Mouse (Mus musculus) granulocyte monocyte progenitor cell, adult 5-6 weeks (primary cell): ENCODE data around the gene Arhgef10l. TPM values are rescaled to one million over a fixed set of nuclear protein-coding genes. Genes with fewer than 3 reads are reported as not detected.
A peak's percentile ranks its signal among the peaks of the same experiment; 100 is the strongest.

Source experiments
- ATAC-seq: replicated peaks from 2 replicates; pipeline ENCODE4 v1.8.0; 2016; ENCODE audit warnings: mild to moderate bottlenecking, moderate TSS enrichment, inconsistent platforms; ENCODE audit not compliant: poor library complexity, severe bottlenecking
- total RNA-seq, 2 experiments: library from RNA; stranded (forward) in 1 of 2; stranded (reverse) in 1 of 2; fragments of 200-712, 200-1000 nt in 1 of 2; fragments of >200 nt in 1 of 2; fragmentation: Nextera tagmentation in 1 of 2; gene quantifications; 2 replicates each; pipeline ENCODE4 v1.2.3; 2014 to 2017

Arhgef10l gene
- total RNA-seq, 2 experiments from 2014 or later, result 6.0 to 7.2 TPM

DNA sequence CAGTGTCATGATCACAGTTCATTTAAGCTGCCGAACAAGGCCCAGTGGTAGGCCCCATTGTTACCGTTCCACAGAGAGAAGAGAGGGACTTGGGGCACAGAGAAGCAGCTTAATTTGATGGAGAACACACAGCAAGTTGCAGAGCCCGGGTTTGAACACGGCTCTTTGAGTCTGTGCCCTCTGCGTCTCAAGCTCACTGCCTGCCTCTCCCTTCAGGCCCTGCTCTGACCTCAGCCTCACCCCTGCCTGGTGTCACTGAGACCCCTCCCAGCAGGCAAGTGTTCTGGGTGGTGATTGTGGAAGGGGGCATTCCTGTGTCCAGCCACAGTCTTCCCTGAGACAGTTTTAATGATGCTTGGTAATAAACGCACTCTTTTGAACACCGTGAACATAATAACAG is 29.3 kb upstream of the Arhgef10l start:
- ATAC-seq, result no peak

DNA sequence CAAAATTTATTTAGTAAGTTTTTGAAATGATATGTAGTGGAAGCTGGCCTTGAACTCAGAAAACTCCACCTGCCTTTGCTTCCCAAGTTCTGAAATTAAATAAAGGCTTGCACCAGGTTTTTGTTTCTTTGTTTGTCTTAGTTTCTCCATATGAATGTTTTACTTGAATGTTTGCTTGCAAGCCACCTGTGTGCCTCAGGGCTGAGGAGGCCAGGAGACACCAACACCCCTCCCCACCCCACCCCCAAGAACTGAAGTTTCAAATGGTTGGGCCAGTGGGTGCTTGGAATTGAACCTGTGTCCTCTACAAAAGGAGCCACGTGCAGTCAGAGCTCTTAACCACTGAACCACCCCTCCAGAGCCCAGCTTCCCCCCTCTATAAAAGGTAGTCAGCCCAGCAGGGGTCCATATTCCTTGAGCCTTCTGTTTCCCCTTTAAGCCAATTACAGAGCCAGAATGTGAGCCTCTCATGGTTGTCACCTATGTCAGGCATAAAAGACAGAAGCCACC is 28.8 kb upstream of the Arhgef10l start:
- no peak for ATAC-seq

DNA sequence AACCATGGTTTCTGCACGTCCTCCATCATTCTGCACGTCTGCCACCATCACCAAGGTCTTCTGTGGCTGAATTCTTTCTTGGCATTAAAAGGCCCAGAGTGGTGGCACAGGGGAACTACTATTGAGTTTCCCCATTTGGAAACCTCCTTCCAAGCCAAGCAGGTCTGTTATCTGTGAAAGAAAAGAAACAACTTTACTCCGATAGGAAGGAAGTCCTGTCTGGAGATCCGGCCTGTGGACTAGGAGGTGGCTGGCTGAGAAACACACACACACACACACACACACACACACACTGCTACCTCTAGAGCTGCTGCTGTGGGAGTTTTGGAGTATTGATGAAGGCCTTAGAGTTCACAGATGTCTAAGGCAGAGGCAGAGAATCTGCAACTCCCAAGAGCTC is 27.7 kb upstream of the Arhgef10l start:
- peak; percentile 41 for ATAC-seq

DNA sequence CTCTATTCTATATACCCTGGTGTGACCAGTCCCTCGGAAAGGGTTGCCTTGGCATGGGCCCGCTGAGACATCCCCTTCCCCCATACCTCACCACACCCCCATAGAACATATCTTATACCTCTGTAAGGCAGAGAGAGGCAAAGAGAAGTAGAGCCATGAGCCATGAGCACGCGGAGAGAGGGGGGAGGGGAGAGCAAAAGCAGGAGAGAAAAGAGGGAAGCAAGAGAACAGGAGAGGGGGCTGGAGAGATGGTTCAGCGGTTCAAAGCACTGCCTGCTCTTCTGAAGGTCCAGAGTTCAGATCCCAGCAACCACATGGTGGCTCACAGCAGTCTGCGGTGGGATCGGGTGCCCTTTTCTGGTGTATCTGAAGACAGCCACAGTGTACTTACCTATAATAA is 25.7 kb upstream of the Arhgef10l start:
- ATAC-seq, result no peak

DNA sequence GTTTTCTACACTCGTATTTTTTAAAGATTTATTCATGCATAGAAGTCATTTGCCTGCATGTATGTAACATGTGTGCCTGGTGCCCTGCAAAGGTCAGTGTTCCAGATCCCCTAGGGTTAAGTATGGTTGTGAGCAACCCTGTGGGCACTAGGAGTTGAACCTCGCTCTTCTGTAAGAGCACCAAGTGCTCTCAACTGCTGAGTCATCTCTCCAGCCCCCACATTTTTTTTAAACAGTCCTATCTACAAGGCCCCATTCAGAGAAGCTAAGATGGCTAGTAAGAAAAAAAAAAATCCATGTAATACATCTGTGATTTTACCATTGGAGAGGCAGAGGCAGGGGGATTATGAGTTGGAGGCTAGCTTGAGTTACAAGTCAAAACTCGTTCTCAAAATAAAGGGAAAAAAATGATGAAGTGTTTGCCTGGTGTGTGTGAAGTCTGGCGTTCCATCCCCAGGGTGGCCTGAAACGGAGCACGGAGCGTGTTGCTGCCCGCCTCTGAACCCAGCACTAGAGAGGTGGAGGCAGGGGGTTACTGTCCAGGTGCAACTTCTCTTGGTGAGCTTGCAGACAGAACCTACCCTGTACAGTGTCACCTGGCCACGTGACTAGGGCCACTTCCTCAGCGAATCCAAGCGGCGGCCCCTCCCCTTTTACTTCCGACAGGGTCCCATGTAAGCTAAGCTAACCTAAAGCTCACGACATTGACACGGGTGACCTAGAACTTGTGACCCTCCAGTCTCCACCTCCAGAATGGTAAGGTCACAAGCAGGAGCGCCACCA is 24.3 kb upstream of the Arhgef10l start:
- ATAC-seq, result no peak

DNA sequence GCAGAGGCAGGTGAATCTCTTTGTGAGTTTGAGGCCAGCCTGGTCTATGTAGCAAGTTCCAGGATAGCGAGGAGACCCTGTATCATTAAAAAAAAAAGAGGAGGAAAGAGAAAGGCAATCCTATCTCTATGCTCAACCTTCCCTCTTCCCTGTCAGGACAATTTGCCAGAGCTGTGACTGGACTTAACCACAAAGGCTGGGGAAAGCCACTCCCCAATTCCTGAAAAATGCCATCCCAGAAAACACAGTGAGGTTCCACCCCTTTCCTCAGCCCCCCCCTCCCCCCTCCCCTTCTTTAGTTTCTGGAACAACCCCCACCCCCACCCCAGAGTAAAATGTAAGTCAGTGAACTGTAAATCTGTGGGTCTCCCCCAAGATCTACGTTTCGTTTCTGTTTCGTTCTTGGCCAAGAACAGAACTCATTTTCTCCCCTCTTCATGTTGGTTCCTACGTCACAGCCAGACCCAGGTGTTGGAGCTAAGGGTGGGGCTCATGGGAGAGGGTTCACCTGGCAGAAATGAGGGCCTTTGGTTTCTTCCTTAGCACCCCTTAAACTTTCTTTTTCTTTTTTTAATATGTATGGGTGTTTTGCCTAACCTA is 23.1 kb upstream of the Arhgef10l start:
- ATAC-seq, result no peak

DNA sequence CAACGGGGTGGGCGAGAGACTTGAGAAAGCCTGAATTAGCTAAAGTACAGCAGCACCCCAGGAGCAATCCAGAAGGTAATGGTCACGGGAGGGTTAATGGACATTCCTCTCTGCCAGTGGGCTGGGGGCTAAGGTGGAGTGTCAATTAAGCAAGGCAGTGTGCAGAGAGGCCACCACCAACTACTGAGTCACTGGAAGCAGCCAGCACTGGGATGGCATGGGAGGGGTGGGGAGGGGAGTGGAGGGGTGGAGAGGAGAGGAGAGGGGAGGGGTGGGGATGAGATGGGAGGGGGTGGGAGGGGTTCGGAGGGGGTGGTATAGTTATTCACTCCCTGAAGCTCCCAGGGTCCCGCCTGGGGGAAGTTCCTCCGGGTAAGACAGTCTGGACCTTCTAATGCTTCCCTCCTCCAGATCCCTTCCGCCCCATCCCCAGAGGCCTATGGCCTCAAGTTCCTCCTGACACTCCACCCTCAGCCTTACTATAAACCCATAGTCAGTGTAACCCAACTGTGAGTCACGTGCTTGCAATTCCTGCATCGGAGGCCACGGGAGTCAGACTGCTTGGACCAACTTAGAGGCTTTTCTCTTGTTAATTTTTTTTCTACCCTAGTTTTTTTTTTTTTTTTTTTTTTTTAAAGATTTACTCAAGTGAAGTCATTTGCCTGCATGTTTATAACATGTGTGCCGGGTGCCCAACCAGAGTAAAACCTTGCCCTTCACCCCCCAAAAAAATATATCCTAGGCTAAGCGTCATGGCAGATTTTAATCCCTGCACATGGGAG is 22.4 kb upstream of the Arhgef10l start:
- 0 out of 2 replicates have a peak, but pooled peaks have one; percentile 15 for ATAC-seq

- ATAC-seq, result 0 out of 2 replicates have a peak, but pooled peaks have one; percentile 4
These were observed 19.1 kb upstream of the Arhgef10l start for GRCm38 (mm10) chr4:140684881-140685303.

GRCm38 (mm10) chr4:140684141-140684871 is 18.5 kb upstream of the Arhgef10l start:
- ATAC-seq, result peak; percentile 68

DNA sequence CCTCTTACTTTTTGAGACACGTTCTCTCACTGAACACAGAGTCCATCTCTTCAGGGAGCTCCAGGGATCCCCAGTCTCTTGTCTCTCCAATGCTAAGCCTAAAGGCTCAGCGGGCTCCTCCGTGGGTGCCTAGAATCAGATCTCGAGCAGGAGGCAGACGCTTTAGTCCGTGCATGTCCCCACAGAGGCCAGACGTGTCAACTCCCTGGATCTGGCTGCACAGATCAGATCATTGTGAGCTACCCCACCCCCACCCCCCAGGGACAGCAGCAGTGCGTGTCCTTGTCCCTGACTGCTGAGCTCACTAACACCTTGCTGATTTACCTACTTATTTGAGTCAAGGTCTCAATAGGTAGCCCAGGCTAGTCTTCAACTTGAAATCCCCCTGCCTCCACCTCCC is 17.8 kb upstream of the Arhgef10l start:
- ATAC-seq, result no peak

DNA sequence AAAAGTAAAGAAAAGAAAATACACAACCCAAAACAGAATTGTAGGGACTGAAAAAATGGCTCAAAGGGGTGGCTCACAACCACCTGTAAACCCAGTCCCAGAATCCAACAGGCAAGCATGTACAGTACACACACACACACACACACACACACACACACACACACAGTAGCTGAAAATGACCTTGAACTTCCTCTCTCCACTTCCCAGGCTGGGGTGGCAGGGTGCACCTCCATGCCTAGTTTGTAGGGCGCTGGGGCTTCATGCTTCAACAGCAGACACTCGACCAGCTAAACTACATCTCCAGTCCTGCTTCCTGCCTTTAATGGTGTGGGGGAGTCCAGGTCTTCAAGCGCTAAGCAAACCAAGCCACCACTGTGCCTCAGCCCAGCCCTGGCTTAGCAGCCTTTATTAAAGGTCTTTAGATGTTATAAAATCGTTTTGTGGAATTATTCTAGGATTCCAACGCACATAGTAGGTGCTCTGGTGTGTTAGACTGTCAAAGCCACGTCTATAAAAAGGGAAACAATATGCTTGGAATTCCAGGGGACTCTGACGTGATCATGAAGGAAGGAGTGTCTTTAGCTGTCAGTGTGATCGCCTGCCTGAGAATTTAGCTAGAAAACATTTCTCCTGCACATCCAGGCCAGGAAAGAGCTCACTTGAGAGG is 15.1 kb upstream of the Arhgef10l start:
- ATAC-seq, result peak; percentile 25

- ATAC-seq, result peak; percentile 74
These were observed 14.0 kb upstream of the Arhgef10l start for GRCm38 (mm10) chr4:140679723-140680380.

DNA sequence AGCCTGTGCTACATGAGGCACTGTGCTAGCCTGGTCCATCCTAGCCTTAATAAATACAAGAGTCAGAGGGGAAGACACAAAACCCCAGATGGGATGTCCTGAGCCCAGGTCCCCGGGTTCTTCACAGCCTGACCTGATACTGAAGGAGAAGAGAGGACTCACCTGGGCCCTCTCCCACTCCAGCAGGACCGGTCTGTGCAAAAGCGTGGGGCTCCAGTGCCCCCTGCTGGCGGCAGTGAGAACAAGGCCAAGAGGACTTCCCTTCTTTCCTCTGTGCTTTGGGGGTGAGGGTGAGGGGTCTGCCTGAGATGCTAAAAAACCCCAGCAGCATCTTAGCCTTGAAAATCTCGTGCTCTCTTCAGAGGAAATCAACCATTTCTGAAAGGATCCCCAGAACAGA is 13.2 kb upstream of the Arhgef10l start:
- 0 out of 2 replicates have a peak, but pooled peaks have one; percentile 18 for ATAC-seq

DNA sequence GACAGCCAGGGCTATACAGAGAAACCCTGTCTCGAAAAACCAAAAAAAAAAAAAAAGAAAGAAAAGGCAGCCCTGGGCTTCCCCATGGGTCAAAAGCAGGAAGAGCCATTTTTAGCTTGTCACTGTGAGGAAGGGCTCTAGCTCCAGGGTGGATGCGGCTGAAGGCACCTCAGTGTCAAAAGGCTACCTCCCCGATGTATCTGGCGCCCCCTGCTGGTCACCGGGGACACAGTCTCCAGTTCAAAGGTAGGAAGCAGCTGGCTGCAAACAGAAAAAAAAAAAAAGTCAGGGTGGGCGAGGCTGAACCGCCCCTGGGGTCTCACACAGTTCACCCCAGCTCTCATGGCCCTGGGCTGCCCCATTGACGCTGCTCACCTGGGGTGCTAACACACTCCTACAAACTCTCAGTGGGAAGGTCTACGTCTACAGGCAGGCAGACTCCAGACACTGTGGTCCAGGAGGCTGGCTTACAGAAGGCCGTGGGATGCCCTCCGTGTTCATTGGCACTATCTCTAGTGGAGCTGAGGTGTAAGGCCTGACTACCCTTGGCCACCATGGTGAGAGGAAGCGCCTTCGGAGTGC is 8.6 kb upstream of the Arhgef10l start:
- ATAC-seq, result peak; percentile 91

DNA sequence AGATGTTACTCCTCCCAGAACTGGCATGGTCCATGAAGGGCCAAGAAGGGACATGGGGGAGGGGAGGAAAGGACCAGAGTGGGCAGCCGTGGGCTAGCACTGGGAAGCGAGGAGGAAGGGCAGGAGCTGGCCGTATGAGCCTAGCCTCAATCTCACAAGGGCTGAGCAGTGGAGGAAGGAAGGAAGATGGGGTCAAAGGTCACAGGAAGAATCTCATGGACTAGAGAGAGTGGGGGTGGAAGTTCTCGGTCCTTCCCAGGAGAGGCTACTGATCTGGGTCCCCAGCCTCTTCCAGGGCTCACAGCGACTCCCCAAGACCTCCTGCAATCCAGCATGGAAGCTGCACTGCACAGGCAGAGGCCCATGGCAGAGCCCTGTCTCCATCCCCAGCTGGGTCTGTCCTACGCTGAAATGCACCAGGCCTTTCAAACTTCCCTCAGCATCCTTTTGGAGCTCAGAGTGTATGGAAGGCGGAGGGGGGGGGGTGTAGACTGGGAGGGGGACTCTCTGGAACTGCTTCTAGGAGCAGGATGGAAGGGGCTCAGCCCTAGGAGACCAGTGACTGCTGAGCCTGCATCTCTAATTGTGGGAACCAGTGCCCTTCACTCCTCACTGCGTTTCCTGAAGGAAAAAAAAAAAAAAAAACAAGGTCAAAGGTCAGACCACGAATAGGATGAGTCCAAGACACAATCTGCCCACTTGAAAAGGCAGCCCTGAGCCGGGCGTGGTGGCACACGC is 7.9 kb upstream of the Arhgef10l start:
- ATAC-seq, result no peak

DNA sequence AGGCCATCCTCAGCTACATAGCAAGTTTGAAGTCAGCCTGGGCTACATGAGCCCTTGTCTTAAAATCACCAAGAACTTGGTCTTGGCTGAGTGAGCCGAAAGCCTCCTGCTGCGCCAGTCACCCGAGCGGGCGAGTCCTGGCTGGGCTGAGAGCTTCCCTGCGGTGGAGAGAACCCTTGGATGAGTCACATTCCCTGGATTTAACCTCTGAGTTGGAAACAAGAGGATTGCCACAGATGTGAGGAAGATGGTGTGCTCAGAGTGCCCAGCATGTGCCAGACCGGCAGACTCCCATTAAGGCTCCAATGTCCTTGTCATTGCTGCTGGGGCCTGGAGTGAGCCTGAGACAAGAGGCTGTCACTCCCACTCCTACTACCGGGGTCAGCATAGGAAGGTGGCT is 2.0 kb upstream of the Arhgef10l start:
- ATAC-seq, result no peak

DNA sequence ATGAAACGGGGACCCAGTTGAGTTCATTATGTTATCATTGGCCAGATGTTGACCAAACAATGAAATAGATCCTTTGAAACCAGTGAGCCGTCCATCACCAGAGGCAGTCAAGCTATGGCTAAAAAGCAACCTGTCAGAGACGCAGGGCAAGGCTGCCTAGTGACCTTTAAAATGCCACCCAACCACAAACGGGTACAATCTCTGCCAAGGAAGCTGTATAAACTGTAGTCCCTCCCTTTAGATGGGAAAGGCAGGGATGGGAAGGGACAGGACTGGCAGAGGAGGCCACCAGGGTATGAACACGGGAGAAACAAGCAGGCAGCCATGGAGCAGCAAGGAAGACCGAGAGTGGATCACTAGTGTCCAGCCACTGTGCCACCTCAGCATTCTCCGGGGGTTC is 759 bp downstream of the Arhgef10l start:
- ATAC-seq, result no peak
